Mouse (Mus musculus) myocyte (in vitro differentiated cells): ENCODE data around the gene Lgals9.
"Not testable (repeated sequence)": the region's sequence is repeated elsewhere in the genome, so short reads cannot be mapped to it uniquely, and the experiment has no call there.

Experiments used
- CEBPB ChIP-seq: IDR thresholded peaks from 2 replicates; pipeline ENCODE4 v1.6.1; 2011; ENCODE audit warnings: mild to moderate bottlenecking, moderate library complexity; ENCODE audit not compliant: poor library complexity, insufficient read depth, severe bottlenecking
- E2F4 ChIP-seq: IDR thresholded peaks from one replicate; pipeline ENCODE4 v1.6.1; 2011; ENCODE audit warnings: mild to moderate bottlenecking, control low read depth, moderate library complexity; ENCODE audit not compliant: insufficient read depth
- MAX ChIP-seq: IDR thresholded peaks from one replicate; pipeline ENCODE4 v1.6.1; 2011; ENCODE audit warnings: low read depth, mild to moderate bottlenecking, control low read depth
- MYOD1 ChIP-seq, 3 experiments: IDR thresholded peaks; one replicate each; pipeline ENCODE4 v1.6.1; 2011; ENCODE audit warnings: control low read depth in 2 of 3, low read depth in 2 of 3, mild to moderate bottlenecking in 2 of 3, moderate library complexity in 1 of 3; ENCODE audit not compliant: insufficient read length in 2 of 3, control insufficient read depth in 1 of 3
- POLR2A ChIP-seq: IDR thresholded peaks from one replicate; pipeline ENCODE4 v1.6.1; 2011; ENCODE audit warnings: low read depth, mild to moderate bottlenecking, control low read depth, moderate library complexity; ENCODE audit not compliant: insufficient read length
- POLR2AphosphoS2 ChIP-seq: IDR thresholded peaks from one replicate; pipeline ENCODE4 v1.6.1; 2011; ENCODE audit warnings: low read depth, control low read depth; ENCODE audit not compliant: insufficient read length
- SRF ChIP-seq: IDR thresholded peaks from one replicate; pipeline ENCODE4 v1.6.1; 2011; ENCODE audit warnings: low read depth; ENCODE audit not compliant: control insufficient read depth, insufficient read length
- TCF12 ChIP-seq: IDR thresholded peaks from one replicate; pipeline ENCODE4 v1.6.1; 2011; ENCODE audit warnings: mild to moderate bottlenecking, control low read depth; ENCODE audit not compliant: poor library complexity, insufficient read depth, severe bottlenecking
- USF1 ChIP-seq: IDR thresholded peaks from one replicate; pipeline ENCODE4 v1.6.1; 2011; ENCODE audit warnings: low read depth, mild to moderate bottlenecking, control low read depth, moderate library complexity

DNA sequence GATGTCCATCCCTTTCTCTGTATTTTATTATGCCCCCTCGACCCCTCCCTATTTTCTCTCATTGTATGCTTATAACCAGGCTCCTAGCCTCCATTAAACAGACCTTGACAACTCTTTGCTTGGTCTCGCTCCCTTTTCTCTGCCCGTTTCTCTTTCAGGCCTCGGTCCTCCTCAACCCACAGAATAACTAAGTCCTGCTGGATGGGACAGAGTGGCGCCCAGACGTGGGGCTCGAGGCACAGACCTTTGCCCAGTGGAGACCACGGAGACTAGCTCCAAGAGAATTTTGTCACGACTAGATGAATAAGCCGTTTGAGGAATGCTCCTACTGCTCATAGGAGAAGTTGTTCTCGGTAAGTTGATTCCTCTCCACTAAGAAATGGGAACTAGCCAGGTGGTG, 4.5 kb upstream of the Lgals9 start:
- not testable (repeated sequence) for TF ChIP-seq TCF12; POLR2A; SRF; USF1; CEBPB; MAX; MYOD1 (IDR thresholded peaks at IDR 0.05; ENCODE audit: control insufficient read depth in 1 of 3, insufficient read length in 2 of 3, low read depth in 2 of 3); POLR2AphosphoS2; E2F4
